Mouse (Mus musculus) liver, postnatal 0 days (tissue): Measurements from ENCODE around the gene Ap3b1.

Experiments
- CTCF ChIP-seq: sonication (generic); IDR thresholded peaks from 2 replicates; pipeline ENCODE4 v1.5.1; 2016; ENCODE audit warnings: antibody characterized with exemption, low read depth
- EP300 ChIP-seq: IDR thresholded peaks from 2 replicates; pipeline ENCODE4 v1.6.1; 2016; ENCODE audit warnings: antibody characterized with exemption, low read depth, mild to moderate bottlenecking

- TF ChIP-seq CTCF (no peak), EP300 (no peak)
Observed at GRCm38 (mm10) chr13:94321094-94321792, 37.5 kb upstream of the Ap3b1 start.
